Mouse (Mus musculus): Measurements from ENCODE around the gene Fbxl12. TPM values are rescaled to one million over a fixed set of nuclear protein-coding genes. Genes with fewer than 3 reads are reported as not detected.
A peak's percentile ranks its signal among the peaks of the same experiment; 100 is the strongest.

The Fbxl12 gene
- polyA plus RNA-seq, 1 experiment from 2014 or later = 9.1 TPM

DNA sequence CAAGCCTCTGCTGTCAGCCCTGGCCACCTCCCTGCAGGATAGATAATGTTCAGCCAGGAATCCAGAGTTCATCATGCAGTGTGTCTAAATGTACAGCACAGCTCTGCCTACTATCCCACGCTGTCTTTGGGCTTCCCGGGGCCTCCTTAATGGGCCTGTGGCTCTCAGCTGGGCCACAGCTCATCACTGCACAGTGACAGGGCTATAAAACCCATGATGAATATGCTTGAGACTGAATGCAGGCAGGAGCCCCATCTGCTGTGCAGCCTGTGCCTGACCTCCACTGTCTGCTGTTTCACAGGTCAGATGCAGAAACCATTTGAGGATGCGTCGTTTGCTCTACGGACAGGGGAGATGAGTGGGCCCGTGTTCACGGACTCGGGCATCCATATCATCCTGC is 18.3 kb upstream of the Fbxl12 start:
- 93% methylated on average over 8 of the region's 8 CpGs for WGBS
- ATAC-seq (replicated peaks; ENCODE audit: low FRiP score) = no peak
- H3K36me3 ChIP-seq (ENCODE audit: control insufficient read depth, insufficient read depth, low read length) = peaks cover 54% of the 10 kb centered on the region

DNA sequence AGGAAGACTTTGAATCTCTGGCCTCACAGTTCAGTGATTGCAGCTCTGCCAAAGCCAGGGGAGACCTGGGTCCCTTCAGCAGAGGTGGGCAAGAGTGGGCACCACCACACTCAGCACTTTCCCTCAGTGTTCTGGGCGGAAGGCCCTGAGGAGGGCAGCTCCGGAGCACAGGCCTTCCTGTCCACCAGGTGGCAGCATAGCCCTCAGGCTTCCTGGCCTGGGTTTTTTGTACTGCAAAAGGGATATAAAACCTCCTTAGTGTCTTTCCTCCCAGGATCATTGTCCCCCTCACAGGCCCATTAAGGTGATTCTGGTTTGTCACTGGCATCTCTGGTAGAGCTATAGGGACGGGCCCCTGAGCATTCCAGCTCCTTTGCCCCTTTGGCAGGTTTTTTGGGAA is 17.8 kb upstream of the Fbxl12 start:
- 61% methylated on average over 3 of the region's 3 CpGs for WGBS
- ATAC-seq (replicated peaks; ENCODE audit: low FRiP score) = no peak
- H3K36me3 ChIP-seq (ENCODE audit: control insufficient read depth, insufficient read depth, low read length) = peaks cover 59% of the 10 kb centered on the region

More for the DNA sequence above, 18.3 kb upstream of the Fbxl12 start:
- H3K9me3 ChIP-seq (ENCODE audit: control insufficient read depth, low read length) = no peaks in the 10 kb centered on the region
- no peak overlapping the region for H3K27ac ChIP-seq (ENCODE audit: low read depth, low read length)
- H3K9ac ChIP-seq (ENCODE audit: low read depth, low read length) = no peak overlapping the region
- peaks cover 11% of the 10 kb centered on the region for H3K4me1 ChIP-seq (replicated peaks; ENCODE audit: control insufficient read depth, insufficient read depth, low read length)
- no peak for DNase-seq (ENCODE audit: low spot score)
- H3K4me2 ChIP-seq = no peak overlapping the region
- no peak overlapping the region for H3K4me3 ChIP-seq (ENCODE audit: low read depth, low read length)
- no peaks in the 10 kb centered on the region for H3K27me3 ChIP-seq (replicated peaks; ENCODE audit: control insufficient read depth, insufficient read depth, low read length)

DNA sequence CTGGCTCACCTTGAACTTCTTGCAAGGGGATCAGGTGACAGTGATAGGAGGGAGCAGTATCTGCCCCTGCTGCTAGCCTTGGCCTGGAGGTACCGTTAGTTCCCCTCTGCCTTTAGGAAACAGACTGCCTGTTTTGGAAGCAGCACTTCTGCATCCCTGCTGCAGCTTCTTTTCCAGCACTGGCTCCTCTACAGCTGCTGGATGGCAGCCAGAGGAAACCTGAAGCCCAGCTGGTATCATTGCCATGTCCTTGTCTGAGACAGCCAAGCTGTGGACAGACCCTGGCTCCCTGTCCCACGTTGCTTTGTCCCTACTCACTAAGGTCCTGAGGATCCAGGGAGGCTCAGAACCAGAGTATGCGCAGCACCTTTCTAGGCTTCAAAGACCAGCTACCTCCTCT is 13.0 kb upstream of the Fbxl12 start:
- Histone ChIP-seq H3K4me2 (no peak overlapping the region), H3K9me3 (ENCODE audit: control insufficient read depth, low read length) (no peaks in the 10 kb centered on the region), H3K9ac (ENCODE audit: low read depth, low read length) (no peak overlapping the region), H3K27me3 (replicated peaks; ENCODE audit: control insufficient read depth, insufficient read depth, low read length) (no peaks in the 10 kb centered on the region), H3K36me3 (ENCODE audit: control insufficient read depth, insufficient read depth, low read length) (peaks cover 64% of the 10 kb centered on the region), H3K4me1 (replicated peaks; ENCODE audit: control insufficient read depth, insufficient read depth, low read length) (peaks cover 6% of the 10 kb centered on the region), H3K4me3 (ENCODE audit: low read depth, low read length) (no peak overlapping the region), H3K27ac (ENCODE audit: low read depth, low read length) (no peak overlapping the region)
- 96% methylated on average over 3 of the region's 3 CpGs for WGBS
- no peak for DNase-seq (ENCODE audit: low spot score)
- no peak for ATAC-seq (replicated peaks; ENCODE audit: low FRiP score)

More for the DNA sequence above, 17.8 kb upstream of the Fbxl12 start:
- Histone ChIP-seq H3K4me2 (no peak overlapping the region), H3K9me3 (ENCODE audit: control insufficient read depth, low read length) (no peaks in the 10 kb centered on the region), H3K4me1 (replicated peaks; ENCODE audit: control insufficient read depth, insufficient read depth, low read length) (peaks cover 11% of the 10 kb centered on the region), H3K27ac (ENCODE audit: low read depth, low read length) (no peak overlapping the region), H3K27me3 (replicated peaks; ENCODE audit: control insufficient read depth, insufficient read depth, low read length) (no peaks in the 10 kb centered on the region), H3K9ac (ENCODE audit: low read depth, low read length) (no peak overlapping the region), H3K4me3 (ENCODE audit: low read depth, low read length) (no peak overlapping the region)
- no peak for DNase-seq (ENCODE audit: low spot score)

DNA sequence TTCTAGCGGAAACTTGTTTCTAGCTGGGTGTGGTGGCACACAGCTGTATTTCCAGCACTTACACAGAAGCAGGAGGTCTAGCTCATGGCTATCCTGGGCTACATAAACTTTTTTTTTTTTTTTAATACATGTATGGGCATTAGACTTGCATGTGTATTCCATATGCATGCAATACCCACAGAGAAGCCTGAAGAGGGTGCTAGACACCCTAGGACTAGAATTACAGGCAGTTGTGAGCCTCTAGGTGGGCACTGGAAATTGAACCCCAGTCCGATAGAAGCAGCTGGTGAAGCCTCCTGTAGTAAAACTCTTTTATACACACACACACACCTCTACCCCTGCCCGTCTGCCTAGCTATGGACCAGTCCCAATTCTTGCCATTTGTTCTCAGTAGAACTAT is 9.3 kb upstream of the Fbxl12 start:
- H3K4me3 ChIP-seq (ENCODE audit: low read depth, low read length) = peak overlapping the region; percentile 94
- 89% methylated on average over 3 of the region's 3 CpGs for WGBS
- H3K36me3 ChIP-seq (ENCODE audit: control insufficient read depth, insufficient read depth, low read length) = peaks cover 39% of the 10 kb centered on the region
- no peak for ATAC-seq (replicated peaks; ENCODE audit: low FRiP score)
- H3K4me1 ChIP-seq (replicated peaks; ENCODE audit: control insufficient read depth, insufficient read depth, low read length) = peaks cover 17% of the 10 kb centered on the region
- no peak overlapping the region for H3K27ac ChIP-seq (ENCODE audit: low read depth, low read length)
- H3K4me2 ChIP-seq = peak overlapping the region; percentile 72
- H3K9me3 ChIP-seq (ENCODE audit: control insufficient read depth, low read length) = no peaks in the 10 kb centered on the region
- H3K27me3 ChIP-seq (replicated peaks; ENCODE audit: control insufficient read depth, insufficient read depth, low read length) = no peaks in the 10 kb centered on the region
- H3K9ac ChIP-seq (ENCODE audit: low read depth, low read length) = no peak overlapping the region
- no peak for DNase-seq (ENCODE audit: low spot score)

DNA sequence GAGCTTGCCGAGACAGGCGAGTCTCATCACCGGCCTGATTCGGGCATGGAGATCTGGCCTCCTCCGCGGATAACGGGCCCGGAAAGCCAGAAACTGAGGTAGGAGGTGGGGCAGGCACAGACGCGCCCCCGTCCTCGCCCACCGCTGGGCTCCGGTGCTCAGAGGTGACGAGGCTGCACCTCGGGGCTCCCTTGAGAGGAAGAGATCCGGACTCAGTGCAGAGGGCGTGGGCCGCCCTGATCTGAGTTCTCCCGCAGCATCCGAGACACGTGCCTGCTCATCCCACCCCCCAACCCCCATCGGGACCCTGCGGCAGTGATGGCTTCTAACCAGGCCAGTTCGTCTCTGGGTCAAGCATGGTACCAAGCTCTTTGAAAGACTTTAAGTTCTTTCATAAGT is 7.7 kb upstream of the Fbxl12 start:
- Histone ChIP-seq H3K36me3 (ENCODE audit: control insufficient read depth, insufficient read depth, low read length) (peaks cover 30% of the 10 kb centered on the region), H3K9me3 (ENCODE audit: control insufficient read depth, low read length) (no peaks in the 10 kb centered on the region), H3K4me3 (ENCODE audit: low read depth, low read length) (peak overlapping the region; percentile 94), H3K27ac (ENCODE audit: low read depth, low read length) (no peak overlapping the region), H3K9ac (ENCODE audit: low read depth, low read length) (peak overlapping the region; percentile 91), H3K4me2 (peak overlapping the region; percentile 72), H3K4me1 (replicated peaks; ENCODE audit: control insufficient read depth, insufficient read depth, low read length) (peaks cover 17% of the 10 kb centered on the region), H3K27me3 (replicated peaks; ENCODE audit: control insufficient read depth, insufficient read depth, low read length) (no peaks in the 10 kb centered on the region)
- WGBS = under 1% methylated on average over 25 of the region's 25 CpGs
- ATAC-seq (replicated peaks; ENCODE audit: low FRiP score) (peak; percentile 11), DNase-seq (ENCODE audit: low spot score) (no peak)

DNA sequence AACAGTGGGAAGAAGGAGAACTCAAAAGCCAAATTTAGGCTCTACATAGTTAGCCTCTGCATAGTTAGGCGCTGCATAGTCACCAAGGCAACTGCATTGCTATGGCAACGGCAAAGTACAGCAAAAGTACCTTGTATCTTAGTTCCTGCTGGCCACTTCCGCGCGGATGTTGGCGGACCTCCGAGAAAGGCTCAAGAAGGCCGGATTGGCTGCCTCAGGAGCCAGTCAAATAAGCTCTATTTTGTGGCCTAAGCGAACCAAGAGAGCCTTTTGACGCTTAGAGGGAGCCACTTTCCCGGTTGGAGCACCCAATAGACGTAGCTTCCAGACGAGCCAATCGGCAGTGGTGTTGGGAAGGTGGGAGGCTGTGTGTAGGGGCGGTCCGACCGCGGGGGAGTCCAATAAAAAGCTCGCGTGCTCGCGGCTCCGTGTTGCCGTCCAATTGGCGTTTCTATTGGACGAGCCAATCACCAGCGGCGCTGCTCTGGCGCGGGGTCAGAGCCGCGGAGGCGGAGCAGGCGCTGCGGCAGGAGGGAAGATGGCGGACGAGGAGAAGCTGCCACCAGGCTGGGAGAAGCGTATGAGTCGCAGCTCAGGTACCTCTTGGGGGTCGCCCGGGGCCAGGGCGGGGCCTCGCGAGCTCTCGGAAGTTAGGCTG is 7.2 kb upstream of the Fbxl12 start, which contains the start of gene Pin1:
Gene Pin1 (plus strand): TSS at position 494 of the 658 bp plus-strand sequence.
- no peaks in the 10 kb centered on the region for H3K9me3 ChIP-seq (ENCODE audit: control insufficient read depth, low read length)
- peak; percentile 95 for DNase-seq (ENCODE audit: low spot score)
- ATAC-seq (replicated peaks; ENCODE audit: low FRiP score) = peak; percentile 98
- H3K4me3 ChIP-seq (ENCODE audit: low read depth, low read length) = peak within 1 kb of the TSS; percentile 94
- H3K27me3 ChIP-seq (replicated peaks; ENCODE audit: control insufficient read depth, insufficient read depth, low read length) = no peaks in the 10 kb centered on the region
- peak within 1 kb of the TSS; percentile 53; the same call in 1 of the 2 replicates for H3K27ac ChIP-seq (ENCODE audit: low read depth, low read length)
- whole genome bisulfite sequencing = 0% methylated on average over 45 of the region's 45 CpGs
- H3K9ac ChIP-seq (ENCODE audit: low read depth, low read length) = peak within 1 kb of the TSS; percentile 91
- peaks cover 25% of the 10 kb centered on the region for H3K36me3 ChIP-seq (ENCODE audit: control insufficient read depth, insufficient read depth, low read length)
- H3K4me2 ChIP-seq = peak within 1 kb of the TSS; percentile 86
- H3K4me1 ChIP-seq (replicated peaks; ENCODE audit: control insufficient read depth, insufficient read depth, low read length) = peaks cover 17% of the 10 kb centered on the region

DNA sequence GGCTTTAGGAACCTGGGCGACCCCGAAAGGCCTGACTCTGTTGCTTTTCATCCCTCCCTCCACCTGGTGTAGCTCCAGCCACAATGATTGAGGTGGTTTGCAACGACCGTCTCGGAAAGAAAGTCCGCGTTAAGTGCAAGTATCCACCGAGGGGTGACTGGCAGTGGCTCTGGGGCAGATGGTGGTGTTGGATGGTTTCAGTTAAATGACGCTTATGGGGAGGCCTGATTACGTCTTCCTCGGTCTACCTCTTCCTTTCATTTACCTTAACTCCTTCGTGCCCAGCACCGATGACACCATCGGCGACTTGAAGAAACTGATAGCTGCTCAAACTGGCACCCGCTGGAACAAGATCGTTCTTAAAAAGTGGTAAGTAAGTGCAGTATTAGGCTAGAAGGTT is 554 bp upstream of the Fbxl12 start:
- 4% methylated on average over 17 of the region's 17 CpGs for WGBS
- peak overlapping the region; percentile 96 for H3K4me3 ChIP-seq (ENCODE audit: low read depth, low read length)
- DNase-seq (ENCODE audit: low spot score) (peak; percentile 52), ATAC-seq (replicated peaks; ENCODE audit: low FRiP score) (no peak)
- H3K27me3 ChIP-seq (replicated peaks; ENCODE audit: control insufficient read depth, insufficient read depth, low read length) = no peaks in the 10 kb centered on the region
- peak overlapping the region; percentile 79 for H3K4me2 ChIP-seq
- H3K4me1 ChIP-seq (replicated peaks; ENCODE audit: control insufficient read depth, insufficient read depth, low read length) = peaks cover 9% of the 10 kb centered on the region
- peak overlapping the region; percentile 86 for H3K9ac ChIP-seq (ENCODE audit: low read depth, low read length)
- peaks cover 7% of the 10 kb centered on the region; the same call in 1 of the 2 replicates for H3K36me3 ChIP-seq (ENCODE audit: control insufficient read depth, insufficient read depth, low read length)
- no peaks in the 10 kb centered on the region for H3K9me3 ChIP-seq (ENCODE audit: control insufficient read depth, low read length)
- H3K27ac ChIP-seq (ENCODE audit: low read depth, low read length) = peak overlapping the region; percentile 82

DNA sequence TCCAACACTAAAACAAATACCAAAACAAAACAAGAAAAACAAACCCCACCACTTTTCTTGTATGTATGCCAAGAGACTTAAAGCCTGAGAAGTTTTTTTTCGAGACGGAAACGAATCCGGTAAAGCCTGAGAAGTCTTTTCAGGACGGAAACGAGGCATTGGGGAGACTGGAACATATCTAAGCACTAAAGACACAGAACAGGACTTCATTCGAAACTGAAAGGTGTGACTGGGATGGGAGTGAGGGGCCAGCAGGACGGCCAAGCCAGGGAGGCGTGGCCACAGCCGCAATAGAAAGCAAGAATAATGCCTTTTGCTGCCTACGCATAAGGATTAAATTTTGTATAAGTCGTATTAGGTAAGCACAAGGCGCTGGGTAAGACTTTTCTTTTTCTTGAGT is 786 bp downstream of the Fbxl12 start:
- Histone ChIP-seq H3K4me3 (ENCODE audit: low read depth, low read length) (peak overlapping the region; percentile 96), H3K27ac (ENCODE audit: low read depth, low read length) (peak overlapping the region; percentile 82), H3K4me1 (replicated peaks; ENCODE audit: control insufficient read depth, insufficient read depth, low read length) (peaks cover 9% of the 10 kb centered on the region), H3K4me2 (peak overlapping the region; percentile 79), H3K27me3 (replicated peaks; ENCODE audit: control insufficient read depth, insufficient read depth, low read length) (no peaks in the 10 kb centered on the region), H3K9me3 (ENCODE audit: control insufficient read depth, low read length) (no peaks in the 10 kb centered on the region), H3K9ac (ENCODE audit: low read depth, low read length) (peak overlapping the region; percentile 86), H3K36me3 (ENCODE audit: control insufficient read depth, insufficient read depth, low read length) (peaks cover 9% of the 10 kb centered on the region; the same call in 1 of the 2 replicates)
- DNase-seq (ENCODE audit: low spot score) (no peak), ATAC-seq (replicated peaks; ENCODE audit: low FRiP score) (no peak)
- WGBS = 7% methylated on average over 13 of the region's 13 CpGs

DNA sequence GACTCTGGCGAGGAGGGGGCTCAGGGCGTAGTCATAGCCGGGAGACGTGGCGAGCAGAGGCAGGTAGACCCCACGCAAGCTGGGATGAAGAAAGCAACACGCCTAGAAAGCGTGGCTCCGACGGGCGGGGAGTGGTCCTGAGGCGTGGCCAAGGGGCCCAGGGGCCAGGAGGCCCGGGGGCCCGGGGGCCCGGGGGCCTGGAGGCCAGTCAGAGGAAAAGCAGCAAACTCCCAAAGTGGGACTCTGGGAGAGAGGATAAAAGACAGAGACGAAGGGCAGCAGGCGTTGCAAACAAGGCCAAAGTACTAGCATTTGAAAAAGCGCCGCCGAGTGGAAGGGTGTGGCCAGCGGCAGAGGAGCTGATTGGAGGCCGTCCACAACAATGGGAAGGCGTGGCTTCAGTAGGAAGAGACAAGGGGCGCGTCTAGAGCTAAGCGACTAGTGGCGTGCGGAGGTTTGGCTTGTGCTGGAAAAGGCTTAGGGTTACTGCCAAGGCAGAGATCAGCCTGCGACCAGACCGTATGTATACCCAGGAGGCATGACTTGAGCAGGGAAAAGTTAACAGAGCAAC is 1.6 kb downstream of the Fbxl12 start:
- 1% methylated on average over 30 of the region's 30 CpGs for WGBS

More for the DNA sequence above, 1.6 kb downstream of the Fbxl12 start:
- Histone ChIP-seq H3K9me3 (ENCODE audit: control insufficient read depth, low read length) (no peaks in the 10 kb centered on the region), H3K4me2 (peak overlapping the region; percentile 79), H3K4me3 (ENCODE audit: low read depth, low read length) (peak overlapping the region; percentile 96), H3K4me1 (replicated peaks; ENCODE audit: control insufficient read depth, insufficient read depth, low read length) (peaks cover 9% of the 10 kb centered on the region), H3K36me3 (ENCODE audit: control insufficient read depth, insufficient read depth, low read length) (peaks cover 10% of the 10 kb centered on the region), H3K27me3 (replicated peaks; ENCODE audit: control insufficient read depth, insufficient read depth, low read length) (no peaks in the 10 kb centered on the region), H3K9ac (ENCODE audit: low read depth, low read length) (peak overlapping the region; percentile 86), H3K27ac (ENCODE audit: low read depth, low read length) (peak overlapping the region; percentile 64)
- DNase-seq (ENCODE audit: low spot score) (peak; percentile 83), ATAC-seq (replicated peaks; ENCODE audit: low FRiP score) (peak; percentile 82)
